Mouse (Mus musculus): ENCODE measurements around the gene Antxr1. TPM values are rescaled to one million over a fixed set of nuclear protein-coding genes. Genes with fewer than 3 reads are reported as not detected.

Gene Antxr1
- polyA plus RNA-seq, 1 experiment from 2014 or later: 15.5 TPM

DNA sequence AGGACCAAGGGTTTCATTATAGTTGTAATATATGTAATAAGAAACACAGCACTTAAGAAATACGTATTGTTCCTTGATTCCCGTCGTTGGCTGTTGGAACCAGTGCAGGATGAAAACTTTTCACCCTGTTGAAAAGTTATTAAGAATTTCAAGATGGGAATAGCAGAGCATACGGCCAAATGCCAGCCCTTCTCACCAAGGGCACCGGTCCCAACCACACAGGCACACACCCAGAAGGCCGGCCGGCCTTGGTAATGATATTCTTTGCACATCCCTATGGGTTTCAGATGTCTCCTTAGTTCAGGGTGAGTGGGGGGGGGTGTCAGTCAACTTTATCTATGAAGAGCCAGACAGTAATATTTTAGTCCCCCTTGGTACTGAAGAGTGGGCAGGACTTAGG is 17.0 kb downstream of the Antxr1 start:
- no peak overlapping the region for H3K27ac ChIP-seq (ENCODE audit: low read depth)
- no peak overlapping the region for H3K9ac ChIP-seq
- H3K4me3 ChIP-seq (ENCODE audit: low read depth, low read length): no peak overlapping the region
- H3K36me3 ChIP-seq (ENCODE audit: insufficient read depth): no peaks in the 10 kb centered on the region
- no peak for TF ChIP-seq CTCF (IDR thresholded peaks at IDR 0.05; ENCODE audit: low read depth)
- WGBS: 93% methylated on average over 7 of the region's 7 CpGs
- 0 out of 2 replicates have a peak, but pooled peaks cover 3% of the 10 kb centered on the region for H3K4me1 ChIP-seq (ENCODE audit: insufficient read depth)
- no peaks in the 10 kb centered on the region for H3K27me3 ChIP-seq (ENCODE audit: insufficient read depth, low read length)
- no peak overlapping the region for H3K4me2 ChIP-seq
- ATAC-seq (ENCODE audit: insufficient read depth) (no peak), DNase-seq (no peak)
- no peaks in the 10 kb centered on the region for H3K9me3 ChIP-seq (ENCODE audit: low read depth, low read length)

DNA sequence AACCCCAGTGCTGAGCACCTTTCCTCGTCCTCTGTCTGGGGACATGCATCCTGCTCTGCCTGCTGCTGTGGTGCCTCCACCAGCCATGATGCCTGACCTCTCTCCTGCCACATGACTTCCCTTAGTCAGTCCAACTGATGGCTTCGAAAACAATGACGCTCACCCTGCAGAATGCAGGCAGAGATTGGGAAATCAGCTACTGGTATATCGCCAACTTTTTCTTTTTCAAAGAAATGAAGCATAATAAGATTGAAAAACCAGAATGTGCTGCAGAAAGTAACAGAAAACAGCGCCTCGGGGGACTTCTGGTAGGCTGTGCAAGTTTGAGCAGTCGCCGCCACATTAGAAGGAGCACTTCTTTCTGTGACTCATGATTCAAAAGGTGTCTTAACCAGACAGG is 18.7 kb downstream of the Antxr1 start:
- H3K9ac ChIP-seq: no peak overlapping the region
- no peaks in the 10 kb centered on the region for H3K27me3 ChIP-seq (ENCODE audit: insufficient read depth, low read length)
- no peak for TF ChIP-seq CTCF (IDR thresholded peaks at IDR 0.05; ENCODE audit: low read depth)
- no peak for ATAC-seq (ENCODE audit: insufficient read depth)
- H3K4me1 ChIP-seq (ENCODE audit: insufficient read depth): 0 out of 2 replicates have a peak, but pooled peaks cover 3% of the 10 kb centered on the region
- H3K9me3 ChIP-seq (ENCODE audit: low read depth, low read length): no peaks in the 10 kb centered on the region
- no peak overlapping the region for H3K4me2 ChIP-seq
- peak; percentile 68 for DNase-seq
- WGBS: 72% methylated on average over 8 of the region's 8 CpGs
- H3K36me3 ChIP-seq (ENCODE audit: insufficient read depth): peaks cover 9% of the 10 kb centered on the region
- H3K4me3 ChIP-seq (ENCODE audit: low read depth, low read length): no peak overlapping the region
- H3K27ac ChIP-seq (ENCODE audit: low read depth): no peak overlapping the region

DNA sequence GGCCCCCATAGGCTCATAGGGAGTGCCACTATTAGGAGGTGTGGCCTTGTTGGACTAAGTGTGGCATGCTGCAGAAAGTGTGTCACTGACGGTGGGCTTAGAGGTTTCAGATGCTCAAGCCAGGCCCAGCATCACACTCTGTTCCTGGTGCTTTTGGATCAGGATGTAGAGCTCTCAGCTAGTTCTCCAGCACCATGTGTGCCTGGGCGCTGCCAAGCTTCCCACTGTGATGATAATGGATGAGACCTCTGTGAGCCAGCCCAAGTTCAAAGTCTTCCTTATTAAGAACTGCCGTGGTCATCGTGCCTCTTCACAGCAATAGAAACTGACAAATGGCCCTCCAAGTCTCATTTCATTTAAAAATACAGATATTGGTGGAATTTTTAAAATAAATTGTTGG is 22.9 kb downstream of the Antxr1 start:
- 59% methylated on average over 4 of the region's 4 CpGs for WGBS
- Histone ChIP-seq H3K9me3 (ENCODE audit: low read depth, low read length) (no peaks in the 10 kb centered on the region), H3K9ac (no peak overlapping the region), H3K27ac (ENCODE audit: low read depth) (no peak overlapping the region), H3K4me2 (no peak overlapping the region), H3K36me3 (ENCODE audit: insufficient read depth) (peaks cover 42% of the 10 kb centered on the region), H3K4me1 (ENCODE audit: insufficient read depth) (0 out of 2 replicates have a peak, but pooled peaks cover 3% of the 10 kb centered on the region), H3K4me3 (ENCODE audit: low read depth, low read length) (no peak overlapping the region), H3K27me3 (ENCODE audit: insufficient read depth, low read length) (no peaks in the 10 kb centered on the region)
- no peak for TF ChIP-seq CTCF (IDR thresholded peaks at IDR 0.05; ENCODE audit: low read depth)
- no peak for DNase-seq
- ATAC-seq (ENCODE audit: insufficient read depth): no peak

DNA sequence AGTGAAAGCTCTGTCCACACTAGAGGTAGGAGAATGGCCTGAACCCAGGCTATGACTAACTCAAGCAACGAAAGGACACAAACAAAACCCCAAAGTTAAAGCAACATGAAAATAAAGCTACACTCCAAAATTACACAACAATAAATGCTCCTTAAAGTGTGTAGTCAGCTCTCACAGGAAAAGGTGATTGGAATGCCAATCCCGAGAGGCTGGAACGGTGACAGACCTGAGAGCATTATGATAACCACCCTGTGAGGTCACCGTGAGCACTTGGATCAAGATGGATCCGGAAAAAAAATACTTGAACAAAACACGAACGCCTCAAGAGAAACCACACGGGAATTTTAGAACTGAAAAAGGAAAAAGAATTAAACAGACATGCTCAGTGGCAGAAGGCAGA is 31.1 kb downstream of the Antxr1 start:
- H3K4me3 ChIP-seq (ENCODE audit: low read depth, low read length): no peak overlapping the region
- no peaks in the 10 kb centered on the region for H3K9me3 ChIP-seq (ENCODE audit: low read depth, low read length)
- H3K27me3 ChIP-seq (ENCODE audit: insufficient read depth, low read length): no peaks in the 10 kb centered on the region
- H3K9ac ChIP-seq: no peak overlapping the region
- H3K4me1 ChIP-seq (ENCODE audit: insufficient read depth): no peaks in the 10 kb centered on the region
- no peak overlapping the region for H3K4me2 ChIP-seq
- TF ChIP-seq CTCF (IDR thresholded peaks at IDR 0.05; ENCODE audit: low read depth): no peak
- DNase-seq: no peak
- no peak for ATAC-seq (ENCODE audit: insufficient read depth)
- peaks cover 28% of the 10 kb centered on the region for H3K36me3 ChIP-seq (ENCODE audit: insufficient read depth)
- H3K27ac ChIP-seq (ENCODE audit: low read depth): no peak overlapping the region
- 81% methylated on average over 8 of the region's 8 CpGs for WGBS

DNA sequence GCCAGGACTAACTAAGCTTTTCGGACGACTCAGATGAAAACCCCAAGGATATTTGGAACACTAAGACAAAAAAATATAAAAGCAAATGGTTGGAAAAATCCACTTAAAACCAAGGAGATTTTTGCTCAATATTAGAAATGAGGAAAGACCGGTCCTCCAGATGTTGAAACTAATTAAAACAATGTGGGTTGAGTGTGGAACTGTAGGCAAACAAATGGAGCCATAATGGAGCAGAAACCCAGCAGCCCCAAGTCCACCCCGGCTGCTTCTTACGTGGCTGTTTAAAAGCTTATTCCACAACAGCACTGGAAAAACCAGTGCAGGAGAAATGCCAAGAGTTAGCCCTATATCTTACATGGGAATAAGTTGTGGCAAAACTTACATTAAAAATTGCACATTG is 32.9 kb downstream of the Antxr1 start:
- Histone ChIP-seq H3K9me3 (ENCODE audit: low read depth, low read length) (no peaks in the 10 kb centered on the region), H3K4me1 (ENCODE audit: insufficient read depth) (no peaks in the 10 kb centered on the region), H3K27ac (ENCODE audit: low read depth) (no peak overlapping the region), H3K4me3 (ENCODE audit: low read depth, low read length) (no peak overlapping the region), H3K36me3 (ENCODE audit: insufficient read depth) (peaks cover 14% of the 10 kb centered on the region), H3K9ac (no peak overlapping the region), H3K4me2 (no peak overlapping the region), H3K27me3 (ENCODE audit: insufficient read depth, low read length) (no peaks in the 10 kb centered on the region)
- ATAC-seq (ENCODE audit: insufficient read depth) (no peak), DNase-seq (no peak)
- TF ChIP-seq CTCF (IDR thresholded peaks at IDR 0.05; ENCODE audit: low read depth): no peak
- WGBS: 72% methylated on average over 5 of the region's 5 CpGs

DNA sequence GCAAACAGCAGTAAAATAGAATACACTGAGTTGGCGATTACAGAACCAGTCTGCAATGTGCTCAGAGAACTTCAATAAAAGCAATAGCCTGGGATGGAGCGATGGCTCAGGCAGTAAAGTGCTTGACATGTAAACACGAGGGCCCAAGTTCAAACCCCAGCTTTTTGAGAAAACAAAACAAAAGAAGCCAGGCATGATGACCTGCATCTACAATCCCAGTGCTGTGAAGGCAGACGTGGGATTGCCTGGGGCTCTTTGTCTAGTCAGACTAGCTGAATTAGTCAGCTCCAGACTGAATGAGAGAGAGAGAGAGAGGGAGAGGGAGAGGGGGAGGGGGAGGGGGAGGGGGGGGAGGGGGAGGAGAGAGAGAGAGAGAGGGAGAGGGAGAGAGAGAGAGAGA is 33.6 kb downstream of the Antxr1 start:
- Histone ChIP-seq H3K9ac (no peak overlapping the region), H3K27me3 (ENCODE audit: insufficient read depth, low read length) (no peaks in the 10 kb centered on the region), H3K4me2 (no peak overlapping the region), H3K4me1 (ENCODE audit: insufficient read depth) (no peaks in the 10 kb centered on the region), H3K9me3 (ENCODE audit: low read depth, low read length) (no peaks in the 10 kb centered on the region), H3K4me3 (ENCODE audit: low read depth, low read length) (no peak overlapping the region), H3K27ac (ENCODE audit: low read depth) (no peak overlapping the region), H3K36me3 (ENCODE audit: insufficient read depth) (peaks cover 9% of the 10 kb centered on the region)
- no peak for DNase-seq
- TF ChIP-seq CTCF (IDR thresholded peaks at IDR 0.05; ENCODE audit: low read depth): no peak
- no peak for ATAC-seq (ENCODE audit: insufficient read depth)
- 54% methylated on average over 4 of the region's 4 CpGs for WGBS

DNA sequence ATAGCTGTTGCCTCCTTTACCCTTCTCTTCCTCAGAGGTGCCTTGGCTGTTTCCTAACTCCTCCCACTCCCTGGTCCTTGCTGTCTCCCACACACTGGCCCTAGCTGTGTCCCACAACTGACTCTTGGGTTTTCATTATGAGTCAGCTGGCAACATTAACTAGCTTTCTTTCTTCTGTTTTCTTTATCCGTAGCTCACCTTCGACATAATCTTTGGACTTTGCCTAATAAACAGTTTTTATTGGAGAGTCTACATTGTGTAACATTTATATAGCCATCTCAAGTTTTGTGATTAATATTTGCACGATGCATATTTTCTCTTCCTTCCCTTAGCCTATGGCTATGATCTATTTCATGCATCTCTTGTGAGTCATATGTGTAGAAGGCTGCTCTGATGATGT is 40.7 kb downstream of the Antxr1 start:
- no peak for TF ChIP-seq CTCF (IDR thresholded peaks at IDR 0.05; ENCODE audit: low read depth)
- H3K9ac ChIP-seq: no peak overlapping the region
- no peak overlapping the region for H3K4me3 ChIP-seq (ENCODE audit: low read depth, low read length)
- no peaks in the 10 kb centered on the region; the same call in 1 of the 2 replicates for H3K9me3 ChIP-seq (ENCODE audit: low read depth, low read length)
- 0 out of 2 replicates have a peak, but pooled peaks cover 5% of the 10 kb centered on the region for H3K36me3 ChIP-seq (ENCODE audit: insufficient read depth)
- H3K4me2 ChIP-seq: no peak overlapping the region
- WGBS: 84% methylated on average over 3 of the region's 3 CpGs
- H3K27ac ChIP-seq (ENCODE audit: low read depth): no peak overlapping the region
- H3K27me3 ChIP-seq (ENCODE audit: insufficient read depth, low read length): no peaks in the 10 kb centered on the region
- no peak for ATAC-seq (ENCODE audit: insufficient read depth)
- DNase-seq: no peak
- peaks cover 5% of the 10 kb centered on the region; the same call in 1 of the 2 replicates for H3K4me1 ChIP-seq (ENCODE audit: insufficient read depth)
